Mouse (Mus musculus) kidney, postnatal 14 days (tissue): ENCODE results near the gene Chtop.

Experiments used
- DNase-seq: peaks from one replicate; pipeline ENCODE4 v3.0.0; 2022; ENCODE audit warnings: mixed read lengths

Chtop gene

GRCm38 (mm10) chr3:90508950-90509746 lies at the start of gene Chtop:
TSS of gene Chtop (minus strand) at chr3:90509498.
- DNase-seq, result peak; percentile 100

GRCm38 (mm10) chr3:90555954-90556353 lies 46.7 kb upstream of the Chtop start:
- peak; percentile 38 for DNase-seq

GRCm38 (mm10) chr3:90552231-90552630 lies 42.9 kb upstream of the Chtop start:
- DNase-seq, result no peak

GRCm38 (mm10) chr3:90550421-90550790 lies 41.1 kb upstream of the Chtop start:
- no peak for DNase-seq

- peak; percentile 63 for DNase-seq
Measured at GRCm38 (mm10) chr3:90549676-90550420, 40.5 kb upstream of the Chtop start.

- peak; percentile 69 for DNase-seq
Measured at GRCm38 (mm10) chr3:90540904-90541303, 31.6 kb upstream of the Chtop start.

- DNase-seq, result no peak
Measured at GRCm38 (mm10) chr3:90537905-90538296, 28.6 kb upstream of the Chtop start.

- DNase-seq, result peak; percentile 89
Measured at GRCm38 (mm10) chr3:90537141-90537904, 28.0 kb upstream of the Chtop start, which contains the start of gene S100a16. TSS of gene S100a16 (plus strand) at chr3:90537254.

GRCm38 (mm10) chr3:90535446-90535845 lies 26.1 kb upstream of the Chtop start:
- no peak for DNase-seq

GRCm38 (mm10) chr3:90531713-90532112 lies 22.4 kb upstream of the Chtop start:
- DNase-seq, result no peak

GRCm38 (mm10) chr3:90527291-90527873 lies 18.1 kb upstream of the Chtop start:
- DNase-seq, result no peak

- DNase-seq, result no peak
Measured at GRCm38 (mm10) chr3:90526580-90526979, 17.3 kb upstream of the Chtop start, which contains the start of gene S100a14. TSS of gene S100a14 (plus strand) at chr3:90526856.

- DNase-seq, result no peak
Measured at GRCm38 (mm10) chr3:90526076-90526475, 16.8 kb upstream of the Chtop start.

GRCm38 (mm10) chr3:90525421-90525820 lies 16.1 kb upstream of the Chtop start:
- DNase-seq, result peak; percentile 76

GRCm38 (mm10) chr3:90517711-90518110 lies 8.4 kb upstream of the Chtop start:
- no peak for DNase-seq

- no peak for DNase-seq
Measured at GRCm38 (mm10) chr3:90515789-90516188, 6.5 kb upstream of the Chtop start.

GRCm38 (mm10) chr3:90515242-90515641 lies 5.9 kb upstream of the Chtop start:
- peak; percentile 71 for DNase-seq

- peak; percentile 82 for DNase-seq
Measured at GRCm38 (mm10) chr3:90514691-90515090, 5.4 kb upstream of the Chtop start.

GRCm38 (mm10) chr3:90513796-90514590 lies 4.7 kb upstream of the Chtop start, which contains the start of the genes S100a1 and S100a13:
TSS of gene S100a1 (minus strand) at chr3:90514392.
TSS of gene S100a13 (plus strand) at chr3:90514435.
- DNase-seq, result peak; percentile 88

GRCm38 (mm10) chr3:90512948-90513642 lies 3.8 kb upstream of the Chtop start:
- no peak for DNase-seq

GRCm38 (mm10) chr3:90512276-90512675 lies 3.0 kb upstream of the Chtop start:
- DNase-seq, result no peak
